Mouse (Mus musculus): ENCODE measurements around the gene Ly6g5b.

DNA sequence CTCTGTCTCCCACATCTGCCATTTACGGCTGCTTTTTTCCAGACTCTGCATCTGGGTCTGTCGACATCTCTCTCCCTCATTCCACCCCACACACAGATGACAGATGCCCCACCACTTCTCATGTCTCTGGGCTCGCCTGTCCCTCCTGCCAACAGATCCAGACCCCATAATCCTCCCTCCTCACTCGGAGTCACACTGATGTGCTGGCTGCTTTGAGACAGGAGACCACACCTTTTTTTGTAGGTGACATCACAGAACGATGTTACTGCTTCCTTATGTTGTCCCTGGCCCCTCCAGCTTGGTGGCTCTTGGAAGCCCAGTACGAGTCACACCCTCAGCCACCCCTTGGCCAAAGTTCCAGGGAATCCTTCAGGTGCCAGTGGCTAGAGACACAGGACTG, 35.0 kb downstream of the Ly6g5b start:
- TF ChIP-seq POLR2A (IDR thresholded peaks at IDR 0.05; ENCODE audit: extremely low read depth, insufficient read depth, low read length), result no peak
- no peak for TF ChIP-seq CTCF (IDR thresholded peaks at IDR 0.05; ENCODE audit: low read depth, low read length)

All from liver, adult 2 months (tissue).